Mouse (Mus musculus) left cerebral cortex, postnatal 14 days (tissue): ENCODE data around the gene Slc2a3. TPM values are rescaled to one million over a fixed set of nuclear protein-coding genes. Genes with fewer than 3 reads are reported as not detected.

Experiments used
- DNase-seq, 2 experiments: peaks; one replicate each; pipeline ENCODE4 v3.0.0; 2021 to 2022; ENCODE audit warnings: low spot score in 2 of 2, mixed read lengths in 1 of 2
- intact Hi-C: fragments of 180-260 bp; cut with DNase I; formaldehyde crosslinking; loops from one replicate; pipeline ENCODE4 v1.15.1; 2025
- microRNA-seq, 2 experiments: library from miRNA; unstranded; fragments of <30 nt; microRNA quantifications; one replicate each; pipeline ENCODE4 v1.2.0; 2022
- total RNA-seq, 2 experiments: library from RNA; stranded (reverse); gene quantifications; 2 replicates each; pipeline ENCODE4 v1.2.3; 2021

The Slc2a3 gene
- total RNA-seq, 2 experiments from 2014 or later: 169 TPM

GRCm38 (mm10) chr6:122682646-122683045 lies 118.8 kb downstream of the Slc2a3 start:
- intact Hi-C loops: no loop called here
- DNase-seq: peak; percentile 51 to 69

Small RNAs within 50 kb of the gene (microRNA-seq; reads per million reads assigned to microRNA genes)
- 0.67 to 1.1 reads per million in 2 experiments for gene Mir7231

Other genes with a start within 250 kb of the Slc2a3 start
- gene Aicda, start 247.8 kb downstream of the Slc2a3 start, total RNA-seq: not detected
- 1 to 10 TPM; 1.5 to 2.4 TPM for gene Apobec1, start 199.2 kb downstream of the Slc2a3 start, total RNA-seq
- not detected for gene Gdf3, start 191.6 kb downstream of the Slc2a3 start, total RNA-seq
- gene Dppa3, start 175.2 kb downstream of the Slc2a3 start, total RNA-seq: not detected
- not detected for gene Nanog, start 94.2 kb downstream of the Slc2a3 start, total RNA-seq
- gene Foxj2, start 18.3 kb upstream of the Slc2a3 start, total RNA-seq: 10 to 100 TPM; 25.7 to 28.0 TPM
- gene C3ar1, start 54.5 kb upstream of the Slc2a3 start, total RNA-seq: under 1 TPM; 0.57 to 0.59 TPM
- gene Necap1, start 72.8 kb upstream of the Slc2a3 start, total RNA-seq: 100 to 1,000 TPM; 176 to 187 TPM
- gene Clec4a1, start 120.2 kb upstream of the Slc2a3 start, total RNA-seq: under 1 TPM; 0.53 to 0.57 TPM
- gene Clec4a3, start 150.9 kb upstream of the Slc2a3 start, total RNA-seq: 1 to 10 TPM in 1 of 2 experiments, under 1 TPM in 1; 0.59 to 1.0 TPM
- not detected for gene Clec4a4, start 188.7 kb upstream of the Slc2a3 start, total RNA-seq
- gene Clec4b1, start 248.3 kb upstream of the Slc2a3 start, total RNA-seq: not detected